Mouse (Mus musculus) gastrocnemius, adult 18-20 months (tissue): ENCODE results near the gene Epb41l1. TPM values are rescaled to one million over a fixed set of nuclear protein-coding genes. Genes with fewer than 3 reads are reported as not detected.

Experiments used
- microRNA-seq: library from miRNA; unstranded; fragments of <30 nt; microRNA quantifications from one replicate; pipeline ENCODE4 v1.2.0, GENCODE M21; 2021
- total RNA-seq, 2 experiments: library from RNA; stranded (reverse); gene quantifications; 2 replicates each; pipeline ENCODE4 v1.2.3; 2021

Gene Epb41l1
- total RNA-seq, 2 experiments from 2014 or later, result 4.6 to 4.8 TPM

Small RNAs within 50 kb of the gene (microRNA-seq; reads per million reads assigned to microRNA genes)
- gene Gm22758, result not detected

Other genes with a start within 250 kb of the Epb41l1 start
- 100 to 1,000 TPM in 1 of 2 experiments, 10 to 100 TPM in 1; 89.8 to 104 TPM for gene Rbm39, start 240.7 kb upstream of the Epb41l1 start, total RNA-seq
- 10 to 100 TPM; 30.0 to 32.8 TPM for gene Phf20, start 224.4 kb upstream of the Epb41l1 start, total RNA-seq
- gene Cnbd2, start 108.6 kb upstream of the Epb41l1 start, total RNA-seq, result 1 to 10 TPM in 1 of 2 experiments, under 1 TPM in 1; 0.89 to 1.0 TPM
- gene Scand1, start 108.2 kb upstream of the Epb41l1 start, total RNA-seq, result 10 to 100 TPM; 64.7 to 64.8 TPM
- 10 to 100 TPM; 22.9 to 23.0 TPM for gene Aar2, start 126.7 kb downstream of the Epb41l1 start, total RNA-seq
- gene Dlgap4, start 192.8 kb downstream of the Epb41l1 start, total RNA-seq, result 10 to 100 TPM; 46.8 to 62.9 TPM